Mouse (Mus musculus): ENCODE measurements around the gene Cttnbp2nl.

DNA sequence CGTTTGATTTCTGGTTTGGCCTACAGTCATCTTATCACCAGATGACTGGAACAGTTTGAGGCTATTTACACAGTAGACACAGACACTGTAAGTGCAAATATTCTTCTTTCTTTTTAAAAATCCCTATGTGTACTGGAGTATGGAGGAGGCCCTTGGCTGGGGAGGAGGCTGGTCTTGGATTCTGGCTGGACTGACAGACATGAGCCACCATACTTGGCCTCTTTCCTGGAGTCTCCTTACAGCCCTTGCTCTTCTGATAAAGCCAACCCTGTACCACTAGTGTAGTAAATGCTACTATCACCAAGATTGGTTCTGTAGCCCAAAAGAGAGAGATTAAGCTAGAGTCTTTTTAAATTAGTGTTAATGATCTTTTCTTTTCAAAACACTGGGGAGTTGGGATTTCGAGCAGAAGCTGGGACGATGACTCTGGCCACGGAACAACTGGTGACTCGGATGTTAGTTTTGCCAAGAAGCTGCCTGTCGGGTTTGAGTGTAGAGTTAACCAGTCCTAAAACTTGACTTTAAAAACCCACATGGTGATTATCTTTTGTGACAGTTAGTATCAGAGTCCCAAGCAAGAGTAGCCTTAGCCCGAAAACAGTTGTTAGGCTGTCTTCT is 40.1 kb downstream of the Cttnbp2nl start:
- no peak for TF ChIP-seq GATA1 (IDR thresholded peaks at IDR 0.05; ENCODE audit: borderline replicate concordance, low read length)
- TF ChIP-seq FLI1 (IDR thresholded peaks at IDR 0.05; ENCODE audit: low read length) = no peak
